In genomic region chr13:29655841-29656365, GRCm38 (mm10) we compare ENCODE assay signal across 20 mouse cellular contexts.
A peak's percentile ranks its signal among the peaks of the same experiment; 100 is the strongest.
DNase-seq lines count a peak whose midpoint lies in the region; ATAC-seq and TF ChIP-seq lines count a peak whose summit lies in the region.
"Had no signal": no experiment of that assay in that cellular context is flagged by ENCODE, and none has a peak within 500 bp of the region (broad histone marks: within the 10 kb centered on the region; RNA-seq: fewer than 3 reads in every experiment).

No protein-coding gene starts in this region.

- no peak overlapping the region for H3K27ac ChIP-seq in midbrain, embryonic 10.5 days (replicated peaks)
- no peak overlapping the region for H3K27ac ChIP-seq in midbrain, postnatal 0 days (ENCODE audit: low read depth, low read length)
- no peak overlapping the region for H3K27ac ChIP-seq in embryonic facial prominence, embryonic 11.5 days (replicated peaks; ENCODE audit: low read depth, low read length)
- H3K27ac ChIP-seq in neural tube, embryonic 11.5 days (ENCODE audit: low read depth, low read length) = no peak overlapping the region
- H3K27ac ChIP-seq: hindbrain, postnatal 0 days; limb, embryonic 13.5 days; liver, embryonic 14.5 days; stomach, postnatal 0 days had no signal

- no peak overlapping the region; the same call in 1 of the 2 replicates for H3K4me2 ChIP-seq in midbrain, postnatal 0 days (ENCODE audit: low read depth, low read length, poor library complexity, severe bottlenecking)
- no peak overlapping the region for H3K4me2 ChIP-seq in embryonic facial prominence, embryonic 11.5 days (ENCODE audit: low read depth, low read length)
- no peak overlapping the region for H3K4me2 ChIP-seq in neural tube, embryonic 11.5 days (ENCODE audit: low read depth)
- H3K4me2 ChIP-seq: limb, embryonic 13.5 days had no signal

- no peak for ATAC-seq in midbrain, postnatal 0 days (ENCODE audit: low FRiP score)
- ATAC-seq in embryonic facial prominence, embryonic 11.5 days (replicated peaks; ENCODE audit: insufficient number of reproducible peaks, low FRiP score, low TSS enrichment, low read depth) = no peak
- ATAC-seq in neural tube, embryonic 11.5 days (ENCODE audit: insufficient read depth, low FRiP score, low TSS enrichment) = no peak
- no peak for ATAC-seq in megakaryocyte-erythroid progenitor cell, adult 5-6 weeks (replicated peaks; ENCODE audit: low FRiP score, low TSS enrichment, poor library complexity, severe bottlenecking)
- ATAC-seq: forebrain, embryonic 16.5 days; hindbrain, postnatal 0 days; intestine, postnatal 0 days had no signal

- no peak for TF ChIP-seq CTCF in midbrain, postnatal 0 days (IDR thresholded peaks at IDR 0.05)

- no peaks in the 10 kb centered on the region for H3K9me3 ChIP-seq in midbrain, embryonic 10.5 days (replicated peaks)
- H3K9me3 ChIP-seq in midbrain, postnatal 0 days (ENCODE audit: low read length) = no peaks in the 10 kb centered on the region
- no peaks in the 10 kb centered on the region for H3K9me3 ChIP-seq in embryonic facial prominence, embryonic 11.5 days (replicated peaks; ENCODE audit: control insufficient read depth, low read length)
- no peaks in the 10 kb centered on the region for H3K9me3 ChIP-seq in neural tube, embryonic 11.5 days (ENCODE audit: control insufficient read depth, low read length)
- H3K9me3 ChIP-seq: limb, embryonic 13.5 days had no signal

- DNase-seq in midbrain, embryonic 10.5 days (ENCODE audit: low spot score) = peak; percentile 16
- DNase-seq in midbrain, postnatal 0 days (ENCODE audit: low spot score) = no peak
- DNase-seq in embryo, embryonic 10.5 days (ENCODE audit: low spot score) = peak; percentile 66
- peak; percentile 61 for DNase-seq in embryonic facial prominence, embryonic 11.5 days (ENCODE audit: low spot score)
- peak; percentile 22 for DNase-seq in neural tube, embryonic 11.5 days (ENCODE audit: low spot score)
- no peak for DNase-seq in urinary bladder, postnatal 14 days (ENCODE audit: low spot score)
- DNase-seq: adrenal gland, adult 2 months; cerebellum, adult 9-10 months; heart, adult 18-20 months; heart, postnatal 4 days; lung, postnatal 10 days; right cerebral cortex, postnatal 4 days had no signal

- no peaks in the 10 kb centered on the region for H3K4me1 ChIP-seq in midbrain, embryonic 10.5 days
- no peaks in the 10 kb centered on the region for H3K4me1 ChIP-seq in midbrain, postnatal 0 days (ENCODE audit: insufficient read depth, low read length)
- H3K4me1 ChIP-seq in embryonic facial prominence, embryonic 11.5 days (ENCODE audit: control insufficient read depth, insufficient read depth, low read length) = no peaks in the 10 kb centered on the region
- H3K4me1 ChIP-seq in neural tube, embryonic 11.5 days (ENCODE audit: control insufficient read depth, insufficient read depth, low read length) = 0 out of 2 replicates have a peak, but pooled peaks cover 4% of the 10 kb centered on the region
- H3K4me1 ChIP-seq: limb, embryonic 13.5 days had no signal

- H3K4me3 ChIP-seq in midbrain, embryonic 10.5 days = no peak overlapping the region
- no peak overlapping the region for H3K4me3 ChIP-seq in midbrain, postnatal 0 days (ENCODE audit: low read depth, low read length)
- no peak overlapping the region for H3K4me3 ChIP-seq in embryonic facial prominence, embryonic 11.5 days (ENCODE audit: low read depth, low read length)
- H3K4me3 ChIP-seq in neural tube, embryonic 11.5 days (ENCODE audit: low read depth, low read length) = no peak overlapping the region
- H3K4me3 ChIP-seq: erythroblast, embryonic 14.5 days; limb, embryonic 13.5 days had no signal

- WGBS in midbrain, embryonic 10.5 days = 81% methylated on average over 11 of the region's 11 CpGs
- WGBS in midbrain, postnatal 0 days = 75% methylated on average over 11 of the region's 11 CpGs
- WGBS in embryonic facial prominence, embryonic 11.5 days = 48% methylated on average over 11 of the region's 11 CpGs
- WGBS in neural tube, embryonic 11.5 days = 60% methylated on average over 11 of the region's 11 CpGs

- H3K36me3 ChIP-seq in midbrain, embryonic 10.5 days = no peaks in the 10 kb centered on the region
- no peaks in the 10 kb centered on the region for H3K36me3 ChIP-seq in midbrain, postnatal 0 days (ENCODE audit: insufficient read depth, low read length)
- no peaks in the 10 kb centered on the region for H3K36me3 ChIP-seq in embryonic facial prominence, embryonic 11.5 days (replicated peaks; ENCODE audit: control insufficient read depth, insufficient read depth, low read depth, low read length)
- H3K36me3 ChIP-seq in neural tube, embryonic 11.5 days (ENCODE audit: control insufficient read depth, insufficient read depth, low read length) = no peaks in the 10 kb centered on the region
- H3K36me3 ChIP-seq: limb, embryonic 13.5 days had no signal

- no peaks in the 10 kb centered on the region for H3K27me3 ChIP-seq in midbrain, embryonic 10.5 days (ENCODE audit: low read depth, poor library complexity, severe bottlenecking)
- no peaks in the 10 kb centered on the region for H3K27me3 ChIP-seq in midbrain, postnatal 0 days (ENCODE audit: insufficient read depth, low read length)
- no peaks in the 10 kb centered on the region for H3K27me3 ChIP-seq in embryonic facial prominence, embryonic 11.5 days (ENCODE audit: control insufficient read depth, insufficient read depth, low read length)
- H3K27me3 ChIP-seq in neural tube, embryonic 11.5 days (ENCODE audit: control insufficient read depth, insufficient read depth, low read length) = no peaks in the 10 kb centered on the region
- H3K27me3 ChIP-seq: limb, embryonic 13.5 days had no signal

- H3K9ac ChIP-seq in midbrain, postnatal 0 days (replicated peaks; ENCODE audit: low read length, poor library complexity, severe bottlenecking) = no peak overlapping the region
- no peak overlapping the region; the same call in 1 of the 2 replicates for H3K9ac ChIP-seq in embryonic facial prominence, embryonic 11.5 days (replicated peaks; ENCODE audit: low read length)
- no peak overlapping the region for H3K9ac ChIP-seq in neural tube, embryonic 11.5 days (ENCODE audit: low read length)
- H3K9ac ChIP-seq: limb, embryonic 13.5 days; liver, embryonic 14.5 days had no signal

Comparison
In these comparisons a context has a peak if more than half of its experiments do, and no peak if none do; other contexts are left out.
1. DNase-seq: peak in midbrain, embryonic 10.5 days (single experiment), embryo, embryonic 10.5 days (single experiment), embryonic facial prominence, embryonic 11.5 days (single experiment) and neural tube, embryonic 11.5 days (single experiment); none in midbrain, postnatal 0 days (single experiment) and urinary bladder, postnatal 14 days (single experiment).